Mouse (Mus musculus): ENCODE measurements around the gene Ubqln4.
"Not testable (repeated sequence)": the region's sequence is repeated elsewhere in the genome, so short reads cannot be mapped to it uniquely, and the experiment has no call there.

Ubqln4 gene

GRCm38 (mm10) chr3:88603714-88604161 is 50.2 kb downstream of the Ubqln4 start:
- peak; percentile 54 to 62 for DNase-seq (ENCODE audit: low spot score in 2 of 2)

- DNase-seq (ENCODE audit: low spot score in 2 of 2): no peak
Measured at GRCm38 (mm10) chr3:88604863-88605262, 51.3 kb downstream of the Ubqln4 start.

- not testable (repeated sequence) for DNase-seq (ENCODE audit: low spot score in 2 of 2)
Measured at GRCm38 (mm10) chr3:88605666-88606065, 52.1 kb downstream of the Ubqln4 start, which contains the start of gene Arhgef2. Arhgef2 (plus strand) TSS chr3:88605966.

- peak; percentile 78 to 80 for DNase-seq (ENCODE audit: low spot score in 2 of 2)
Measured at GRCm38 (mm10) chr3:88607065-88607757, 53.7 kb downstream of the Ubqln4 start.

- no peak for DNase-seq (ENCODE audit: low spot score in 2 of 2)
Measured at GRCm38 (mm10) chr3:88607758-88608138, 54.2 kb downstream of the Ubqln4 start.

GRCm38 (mm10) chr3:88609066-88609465 is 55.5 kb downstream of the Ubqln4 start:
- no peak for DNase-seq (ENCODE audit: low spot score in 2 of 2)

- DNase-seq (ENCODE audit: low spot score in 2 of 2): no peak
Measured at GRCm38 (mm10) chr3:88614418-88614817, 60.9 kb downstream of the Ubqln4 start.

GRCm38 (mm10) chr3:88615117-88615516 is 61.6 kb downstream of the Ubqln4 start:
- DNase-seq (ENCODE audit: low spot score in 2 of 2): no peak

GRCm38 (mm10) chr3:88615902-88616391 is 62.4 kb downstream of the Ubqln4 start:
- DNase-seq (ENCODE audit: low spot score in 2 of 2): peak in 1 of 2 experiments; percentile 52

GRCm38 (mm10) chr3:88616951-88617500 is 63.5 kb downstream of the Ubqln4 start:
- DNase-seq (ENCODE audit: low spot score in 2 of 2): no peak

- no peak for DNase-seq (ENCODE audit: low spot score in 2 of 2)
Measured at GRCm38 (mm10) chr3:88618074-88618871, 64.7 kb downstream of the Ubqln4 start.

Data from urinary bladder, adult 18-20 months (tissue).